ENCODE assay signal across 8 mouse cellular contexts in the genomic region with DNA sequence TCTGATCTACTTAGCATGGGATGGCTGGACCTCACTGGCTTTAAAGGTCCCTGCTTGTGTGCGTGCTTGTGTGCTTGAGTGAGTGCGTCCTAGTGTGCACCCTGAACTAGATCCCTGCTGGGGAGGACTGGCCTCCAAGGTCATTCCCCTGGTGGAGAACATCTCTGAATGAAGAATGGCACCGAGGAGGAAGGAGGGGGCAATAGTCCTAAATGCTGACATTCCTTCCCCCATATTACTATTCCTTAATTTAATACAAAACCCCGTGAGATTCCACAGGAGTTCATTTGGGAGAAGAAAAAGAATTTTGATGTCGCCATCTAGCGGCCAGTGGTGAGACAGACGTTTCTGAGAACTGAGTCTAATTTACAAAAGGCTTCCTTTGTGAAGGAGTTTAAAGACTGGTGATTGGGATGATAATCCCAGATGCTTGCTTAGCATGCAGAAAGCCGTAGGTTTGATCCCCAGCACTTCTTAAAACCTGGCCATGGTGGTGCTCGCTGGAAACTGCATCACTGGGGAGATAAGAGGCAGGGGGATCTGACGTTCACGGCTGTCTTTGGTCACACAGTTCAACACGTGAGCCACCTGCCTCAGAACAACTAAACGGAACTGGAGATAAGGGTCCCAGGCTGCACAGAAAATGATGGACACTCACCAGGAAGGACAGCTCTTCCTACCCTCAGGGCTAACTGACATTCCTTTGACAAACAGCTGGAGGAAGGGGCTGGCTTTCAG. TPM values are rescaled to one million over a fixed set of nuclear protein-coding genes. Genes with fewer than 3 reads are reported as not detected.
A peak's percentile ranks its signal among the peaks of the same experiment; 100 is the strongest.
DNase-seq lines count a peak whose midpoint lies in the region; ATAC-seq and TF ChIP-seq lines count a peak whose summit lies in the region.
"Not testable (repeated sequence)": the region's sequence is repeated elsewhere in the genome, so short reads cannot be mapped to it uniquely, and the experiment has no call there.

No protein-coding gene starts in this region.

- not testable (repeated sequence) for H3K4me2 ChIP-seq in liver, embryonic 16.5 days (ENCODE audit: low read depth, low read length); neural tube, embryonic 14.5 days (ENCODE audit: low read depth, low read length)

- not testable (repeated sequence) for TF ChIP-seq POLR2A in thymus, adult 2 months (IDR thresholded peaks at IDR 0.05; ENCODE audit: control insufficient read depth, extremely low read depth, insufficient read depth, low read length, poor library complexity)

- not testable (repeated sequence) for H3K4me3 ChIP-seq in G1E (ENCODE audit: low read depth, low read length); liver, embryonic 16.5 days (ENCODE audit: low read depth, low read length); neural tube, embryonic 14.5 days (ENCODE audit: low read depth, low read length); thymus, adult 2 months (ENCODE audit: control insufficient read depth, insufficient read depth, low read length)

- not testable (repeated sequence) for H3K9ac ChIP-seq in liver, embryonic 16.5 days (ENCODE audit: low read depth, low read length); neural tube, embryonic 14.5 days (replicated peaks; ENCODE audit: low read depth, low read length)

- intact Hi-C loops in heart, postnatal 36 days (cut with DNase I) = not testable (repeated sequence)

- H3K9me3 ChIP-seq in G1E (replicated peaks); liver, embryonic 16.5 days (replicated peaks; ENCODE audit: control insufficient read depth, low read length); neural tube, embryonic 14.5 days (ENCODE audit: control insufficient read depth, low read length): not testable (repeated sequence)

- 27% methylated on average over 13 of the region's 13 CpGs for WGBS in liver, embryonic 16.5 days (ENCODE audit: insufficient replicate concordance)
- 45% methylated on average over 12 of the region's 13 CpGs for WGBS in neural tube, embryonic 14.5 days
- WGBS in thymus, adult 2 months = 44% methylated on average over 13 of the region's 13 CpGs

- TF ChIP-seq CTCF in G1E (IDR thresholded peaks at IDR 0.05; ENCODE audit: low read depth, low read length); thymus, adult 2 months (IDR thresholded peaks at IDR 0.05; ENCODE audit: borderline replicate concordance, control insufficient read depth, extremely low read depth, insufficient read depth, low read length, poor library complexity): not testable (repeated sequence)

- H3K4me1 ChIP-seq in G1E (ENCODE audit: insufficient read depth, low read depth, low read length); liver, embryonic 16.5 days (ENCODE audit: control insufficient read depth, low read depth, low read length); neural tube, embryonic 14.5 days (ENCODE audit: control insufficient read depth, insufficient read depth, low read length); thymus, adult 2 months (replicated peaks; ENCODE audit: control insufficient read depth, insufficient read depth, low read length): not testable (repeated sequence)

- peak; percentile 61 for ATAC-seq in G1E (ENCODE audit: extremely low read depth, insufficient number of reproducible peaks, low FRiP score, poor library complexity, severe bottlenecking)
- peak; percentile 48; the same call in 1 of the 2 replicates for ATAC-seq in liver, embryonic 16.5 days (ENCODE audit: low read depth)
- ATAC-seq in neural tube, embryonic 14.5 days (ENCODE audit: low read depth) = peak; percentile 92

- H3K36me3 ChIP-seq in G1E (replicated peaks); liver, embryonic 16.5 days (ENCODE audit: control insufficient read depth, insufficient read depth); neural tube, embryonic 14.5 days (ENCODE audit: control insufficient read depth, insufficient read depth, low read length); thymus, adult 2 months (ENCODE audit: control insufficient read depth, insufficient read depth, low read length): not testable (repeated sequence)

- DNase-seq in G1E (ENCODE audit: low spot score) = peak; percentile 7
- peak; percentile 84 for DNase-seq in cerebellum, adult 8-10 months
- DNase-seq in forelimb bud, embryonic 11.5 days (ENCODE audit: low read depth, low spot score) = peak; percentile 90
- peak; percentile 76 to 78 for DNase-seq in heart, postnatal 36 days
- peak; percentile 93 for DNase-seq in layer of hippocampus, adult 11-12 months (ENCODE audit: low spot score)
- peak; percentile 76 for DNase-seq in thymus, adult 2 months

- not testable (repeated sequence) for H3K27me3 ChIP-seq in G1E (ENCODE audit: insufficient read depth, low read length); liver, embryonic 16.5 days (ENCODE audit: control insufficient read depth, insufficient read depth, low read depth, low read length); neural tube, embryonic 14.5 days (ENCODE audit: control insufficient read depth, insufficient read depth, low read length); thymus, adult 2 months (ENCODE audit: control insufficient read depth, insufficient read depth, low read length)

- not testable (repeated sequence) for H3K27ac ChIP-seq in liver, embryonic 16.5 days (ENCODE audit: low read length); neural tube, embryonic 14.5 days (ENCODE audit: low read depth, low read length); thymus, adult 2 months (ENCODE audit: control insufficient read depth, insufficient read depth, low read length)

RNA-seq across cellular contexts. Expression of a gene that starts 26.2 kb away (rescaled TPM):
- total RNA-seq in G1E (2014; fragmentation: Nextera tagmentation) = 1.5 TPM in 1 of 2 replicates, not detected in the other
- total RNA-seq in G1E (2017) = 0.44 TPM in 1 of 2 replicates, not detected in the other
- not detected in 2 replicates for polyA plus RNA-seq in G1E (2012)
- under 1 TPM; 0.22 to 0.47 TPM for total RNA-seq in heart, postnatal 36 days (2021)
- polyA plus RNA-seq in liver, embryonic 16.5 days (2015; fragmentation: Nextera tagmentation; extraction: Ambion mirVana) = not detected in 2 replicates
- polyA plus RNA-seq in neural tube, embryonic 14.5 days (2014; fragmentation: Nextera tagmentation; extraction: Ambion mirVana) = not detected in 2 replicates
- polyA plus RNA-seq in thymus, adult 2 months (2012; rRNA removed) = not detected in 2 replicates

Comparison
In these comparisons a context has a peak if more than half of its experiments do, and no peak if none do; other contexts are left out.
1. DNase-seq: peak in every context shown above with its lines; median percentile 93 in layer of hippocampus, adult 11-12 months; 90 in forelimb bud, embryonic 11.5 days; 84 in cerebellum, adult 8-10 months; 77 in heart, postnatal 36 days; 76 in thymus, adult 2 months; 7 in G1E.